Mouse (Mus musculus) thymus, adult 18-20 months (tissue): ENCODE results near the gene Sdr39u1.

Source experiments
- DNase-seq, 2 experiments: peaks; one replicate each; pipeline ENCODE4 v3.0.0; 2022; ENCODE audit warnings: mixed read lengths in 2 of 2

Gene Sdr39u1

DNA sequence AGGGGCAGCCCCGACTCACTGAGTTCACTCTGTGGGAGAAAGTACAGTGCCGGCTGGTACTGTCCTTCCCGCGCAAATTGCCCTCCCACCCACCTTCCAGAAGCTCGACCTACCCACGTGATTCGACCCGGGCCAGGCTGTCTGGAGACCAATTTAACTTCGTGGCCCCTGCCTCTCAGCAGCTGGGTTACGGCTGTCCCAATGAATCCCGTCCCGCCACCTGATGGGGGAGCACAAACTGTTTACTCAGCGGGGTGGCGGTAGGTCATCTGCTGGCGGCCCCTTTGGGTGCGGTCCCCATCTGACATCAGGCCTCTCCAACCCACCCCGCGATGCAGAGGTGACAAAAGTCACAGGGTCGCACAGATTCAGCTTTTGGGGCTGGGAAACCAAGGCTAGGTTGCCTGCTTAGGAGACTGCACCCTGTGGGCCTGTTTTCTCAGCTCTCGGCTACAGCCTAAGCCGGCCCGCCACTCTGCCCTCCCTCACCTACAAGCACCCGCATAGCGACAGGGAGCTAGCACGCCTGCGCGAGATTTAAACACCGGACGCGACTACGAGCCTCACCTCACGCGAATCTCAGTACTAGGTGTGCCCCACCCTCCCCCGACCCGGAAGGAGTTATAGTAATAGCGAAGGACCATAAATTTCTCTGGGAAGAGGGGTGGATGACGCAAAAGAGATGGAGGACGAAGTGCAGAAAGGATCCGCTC lies at the start of gene Sdr39u1:
Gene Sdr39u1, minus strand, starts transcription at position 593 of the 713 bp plus-strand sequence.
- peak; percentile 75 to 82 for DNase-seq

GRCm38 (mm10) chr14:55946269-55946969 lies 46.3 kb upstream of the Sdr39u1 start:
- DNase-seq, result no peak

DNA sequence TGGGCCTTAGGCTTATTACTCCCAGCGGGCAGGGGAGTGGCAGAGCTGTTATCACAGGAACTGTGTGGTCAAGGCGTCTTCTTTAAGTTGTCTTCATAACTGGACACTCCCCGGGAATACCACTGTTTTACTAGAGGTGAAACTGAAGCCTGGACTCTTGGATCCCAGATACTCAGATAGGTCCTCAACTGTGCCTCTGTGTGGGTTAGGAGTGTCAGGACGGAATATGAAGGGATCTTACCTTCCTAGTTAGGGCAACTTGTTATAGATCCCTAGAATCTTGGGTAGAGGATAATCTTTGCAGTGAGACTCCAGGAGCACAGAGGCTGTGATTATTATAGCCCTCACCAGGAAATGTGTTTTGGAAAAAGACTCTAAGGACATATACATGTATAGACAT lies 44.5 kb upstream of the Sdr39u1 start, which contains the start of gene Cma1:
Gene Cma1, minus strand, starts transcription at position 101 of the 400 bp plus-strand sequence.
- DNase-seq, result no peak

GRCm38 (mm10) chr14:55943601-55944000 lies 43.5 kb upstream of the Sdr39u1 start:
- no peak for DNase-seq

- DNase-seq, result no peak
Measured at GRCm38 (mm10) chr14:55940070-55940800, 40.1 kb upstream of the Sdr39u1 start.

DNA sequence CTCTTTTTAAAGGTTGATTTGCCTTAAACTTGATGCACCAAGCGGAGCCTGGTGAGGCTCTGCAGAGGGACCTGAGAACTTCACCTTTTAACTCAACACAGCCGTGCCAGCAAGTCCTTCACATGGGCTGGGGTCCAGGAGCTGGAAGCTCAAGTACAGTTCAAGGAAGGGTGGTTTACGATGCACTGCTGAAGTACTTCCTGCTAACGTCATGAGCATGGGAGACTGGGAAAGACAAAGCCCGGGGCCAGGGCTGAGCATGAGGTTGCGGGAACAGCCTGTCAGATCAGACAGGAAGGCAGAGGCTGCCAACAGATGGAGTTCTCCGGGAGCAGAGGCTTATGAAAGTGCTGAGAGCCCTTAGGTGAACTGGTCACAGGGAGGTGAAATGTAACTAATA lies 33.5 kb upstream of the Sdr39u1 start:
- no peak for DNase-seq

DNA sequence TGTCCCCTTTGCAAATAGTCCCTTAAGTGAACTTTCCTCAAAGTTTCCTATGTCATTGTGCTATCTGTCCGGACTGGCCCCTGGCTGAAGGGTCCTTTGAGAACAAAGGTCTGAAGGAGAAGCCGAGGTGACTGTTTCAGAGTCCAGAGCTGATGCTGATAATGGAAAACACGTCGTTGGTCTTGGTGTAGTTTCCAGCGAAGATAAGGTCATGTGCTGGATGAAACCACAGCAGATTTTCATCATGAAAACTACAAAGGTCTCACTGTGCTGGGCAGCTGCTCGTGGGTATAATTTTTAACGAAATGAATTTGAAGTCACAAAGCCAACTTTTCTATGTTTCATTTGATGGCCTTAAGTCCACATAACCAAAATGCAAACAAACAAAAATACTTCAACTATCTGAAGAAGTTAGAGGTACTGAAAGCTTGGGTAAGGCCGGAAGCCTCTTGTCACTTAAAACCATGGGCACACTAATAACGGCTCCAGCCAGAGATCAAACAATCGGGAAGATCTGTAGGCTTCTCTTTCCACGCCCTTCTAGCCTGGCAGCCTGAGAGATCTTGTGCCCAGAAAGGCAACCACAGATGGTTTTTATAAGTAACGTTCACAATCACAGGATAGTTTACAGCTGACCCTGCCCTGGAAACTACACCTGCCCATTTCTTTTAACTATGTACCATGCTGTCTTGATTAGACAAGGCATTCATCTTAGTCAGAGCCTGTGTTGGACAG lies 29.3 kb upstream of the Sdr39u1 start:
- no peak for DNase-seq

GRCm38 (mm10) chr14:55926847-55927246 lies 26.8 kb upstream of the Sdr39u1 start:
- no peak for DNase-seq

- DNase-seq, result no peak
Measured at GRCm38 (mm10) chr14:55922475-55923232, 22.6 kb upstream of the Sdr39u1 start.

DNA sequence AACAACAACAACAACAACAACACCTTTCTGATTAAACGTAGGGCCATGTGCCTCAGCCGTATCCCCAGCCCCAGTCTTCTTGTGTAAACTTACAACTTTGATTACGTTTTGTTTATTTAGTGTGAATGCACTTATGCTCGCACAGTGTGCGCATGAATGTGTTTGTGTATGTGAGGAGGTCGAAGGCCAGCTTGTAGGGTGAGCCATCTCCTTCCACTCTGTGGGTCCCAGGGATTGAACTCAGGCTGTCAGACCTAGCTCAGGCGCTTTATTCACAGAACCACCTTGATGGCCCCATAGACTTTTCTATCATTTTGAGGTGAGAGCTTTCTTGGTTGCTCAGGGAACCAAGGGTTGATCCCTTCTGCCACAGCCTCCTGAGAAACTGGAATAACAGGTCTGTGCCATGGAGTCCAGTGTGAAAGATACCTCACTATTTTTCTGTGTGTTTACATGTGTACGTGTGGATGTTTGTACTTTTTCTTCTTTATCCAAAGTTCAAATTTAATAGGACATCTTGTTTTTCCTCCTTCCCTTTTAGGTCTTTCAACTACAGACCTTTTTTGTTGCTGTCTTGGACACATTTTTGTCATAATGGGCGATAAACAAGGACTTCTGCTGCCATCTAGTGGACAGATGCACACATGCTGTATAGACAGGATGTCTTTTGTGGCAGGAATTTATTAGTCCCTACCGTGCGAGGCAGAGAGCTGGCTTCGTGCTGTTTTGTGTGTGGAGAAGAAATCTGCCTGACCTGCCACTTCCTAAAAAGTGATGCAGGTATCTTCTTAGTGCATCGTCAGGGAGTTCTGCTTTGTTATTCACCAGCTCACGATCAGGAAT lies 18.4 kb upstream of the Sdr39u1 start:
- DNase-seq, result peak; percentile 17 to 42

DNA sequence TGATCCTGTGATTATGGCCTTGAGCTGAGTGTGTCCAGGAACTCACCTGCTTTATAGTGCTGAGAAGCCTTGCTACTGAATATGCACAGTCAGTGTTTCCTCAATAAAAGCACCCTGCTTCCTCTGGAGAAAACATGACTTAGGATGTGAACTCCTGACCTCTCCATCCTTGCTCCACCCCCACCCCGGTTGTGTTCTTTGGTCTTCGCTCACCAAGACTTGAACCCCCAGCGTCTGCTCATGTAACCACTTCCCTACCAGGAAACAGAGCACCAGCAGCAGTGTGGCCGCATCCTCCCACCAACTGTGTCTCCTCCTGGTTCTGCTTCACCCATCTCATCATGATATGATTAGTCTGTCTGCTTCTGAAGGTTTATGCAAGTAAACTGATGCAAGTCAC lies 13.3 kb upstream of the Sdr39u1 start:
- no peak for DNase-seq

- no peak for DNase-seq
Measured at GRCm38 (mm10) chr14:55905518-55905917, 5.4 kb upstream of the Sdr39u1 start.

GRCm38 (mm10) chr14:55900414-55900755 lies 292 bp upstream of the Sdr39u1 start:
- DNase-seq, result no peak

GRCm38 (mm10) chr14:55898947-55899346 lies 1.1 kb downstream of the Sdr39u1 start:
- DNase-seq, result no peak

DNA sequence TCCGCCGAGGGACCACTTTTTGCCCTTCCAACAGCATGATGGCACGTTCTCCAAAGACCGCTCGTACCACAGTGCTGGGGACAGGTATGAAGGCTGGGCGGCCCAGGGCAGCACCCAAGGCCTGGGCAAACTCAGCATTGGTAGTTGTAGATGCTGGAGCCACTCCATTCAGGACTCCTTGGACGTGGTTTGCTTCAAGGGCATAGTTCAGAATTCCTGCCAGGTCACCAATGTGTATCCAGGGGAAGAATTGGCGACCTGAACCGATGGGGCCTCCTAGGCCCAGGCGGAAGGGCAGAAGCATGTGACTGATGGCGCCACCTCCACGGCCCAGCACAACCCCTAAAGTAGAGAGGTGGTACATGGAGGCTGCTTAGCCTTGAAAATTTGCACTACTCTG lies 2.4 kb downstream of the Sdr39u1 start:
- no peak for DNase-seq

DNA sequence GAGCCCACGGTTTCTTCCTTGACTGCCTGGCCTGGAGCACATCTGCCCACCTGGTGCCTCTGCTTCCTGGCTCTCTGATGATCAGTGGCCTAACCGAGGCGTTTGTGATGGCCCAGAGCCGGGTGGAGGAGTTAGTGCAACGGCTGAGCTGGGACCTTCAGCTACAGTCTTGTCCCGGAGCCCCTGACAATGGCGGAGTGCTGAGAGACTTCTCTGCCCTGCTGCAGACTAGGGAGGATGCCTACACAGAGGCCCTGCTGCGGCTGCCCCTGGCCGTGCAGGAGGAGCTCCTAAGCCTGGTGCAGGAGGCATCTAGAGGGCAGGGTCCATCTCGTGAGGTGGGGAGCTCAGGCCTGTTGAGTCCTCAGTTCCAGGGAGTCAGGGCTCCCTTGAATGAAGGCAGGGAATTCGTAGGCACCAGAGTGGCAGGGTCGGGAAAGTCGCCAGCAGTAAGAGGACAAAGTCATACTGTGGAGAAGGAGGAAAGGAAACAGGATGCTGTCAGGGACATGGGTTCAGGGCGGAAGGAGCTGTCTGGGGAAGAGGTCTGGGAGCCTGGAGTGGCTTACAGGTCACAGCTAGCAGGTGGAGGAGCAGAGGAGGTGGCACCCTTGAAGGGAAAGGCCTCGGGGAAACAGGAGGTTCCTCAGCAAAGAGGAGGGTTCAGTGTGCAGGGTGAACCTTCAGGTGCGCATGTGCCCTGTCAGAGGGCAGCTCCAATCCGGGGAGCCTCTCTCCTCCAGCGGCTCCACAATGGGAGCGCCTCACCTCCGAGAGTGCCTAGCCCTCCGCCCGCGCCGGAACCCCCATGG lies 13.3 kb downstream of the Sdr39u1 start:
- no peak for DNase-seq

- peak; percentile 52 to 58 for DNase-seq
Measured at GRCm38 (mm10) chr14:55885791-55886271, 14.3 kb downstream of the Sdr39u1 start.

DNA sequence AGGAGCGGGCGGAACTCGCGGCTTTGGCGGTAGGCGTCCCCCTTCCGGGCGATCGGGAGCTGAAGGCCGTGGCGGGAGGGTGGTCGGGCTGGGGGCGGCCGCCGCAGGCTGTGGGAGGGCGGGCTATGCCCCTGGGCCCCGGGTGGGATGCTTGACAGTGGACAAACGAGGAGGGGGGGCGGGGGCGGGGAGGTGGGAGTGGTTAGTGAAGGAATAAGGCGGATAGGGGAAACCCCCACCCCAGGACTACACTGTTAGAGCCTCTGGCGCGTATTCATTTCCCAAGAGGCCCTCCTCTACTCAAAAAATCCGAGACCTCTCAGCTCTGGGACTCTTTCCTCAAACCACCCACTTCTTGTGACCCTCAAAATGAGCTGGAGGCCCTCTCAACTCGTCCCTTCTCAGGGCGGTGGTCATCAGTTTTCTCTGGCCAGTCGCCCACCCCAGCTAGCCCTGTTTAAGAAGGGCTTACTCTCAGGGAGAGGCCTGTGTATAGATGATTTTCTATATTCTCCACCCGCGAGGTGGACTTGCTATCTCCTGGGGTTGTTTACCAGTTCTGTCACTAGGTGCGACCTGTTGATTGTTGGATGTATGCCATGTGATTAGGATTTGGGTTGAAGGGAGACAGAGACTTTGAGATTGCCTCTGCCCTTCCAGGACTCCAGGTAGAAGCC lies 14.8 kb downstream of the Sdr39u1 start:
- DNase-seq, result no peak

DNA sequence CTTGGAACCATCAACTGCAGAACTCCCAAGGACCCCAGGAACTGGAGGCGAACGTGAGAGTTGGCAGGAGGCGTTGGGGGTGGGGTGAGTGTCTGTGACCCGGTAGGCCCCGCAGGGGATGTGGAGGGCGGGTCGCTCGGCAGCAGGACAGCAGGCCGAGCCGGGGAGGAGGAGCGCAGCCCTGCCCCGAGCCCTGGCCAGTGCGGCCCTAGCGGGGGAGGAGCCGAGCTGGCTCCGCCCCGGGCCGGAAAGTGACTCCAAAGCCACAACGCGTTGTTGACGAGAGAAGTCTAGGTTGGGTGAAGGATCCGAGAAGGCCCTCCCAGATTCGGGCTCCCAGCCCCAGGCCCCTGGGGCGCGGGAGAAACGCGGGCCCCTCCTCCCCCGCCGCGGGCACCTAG lies 15.4 kb downstream of the Sdr39u1 start, which contains the start of gene Khnyn:
Gene Khnyn, plus strand, starts transcription at position 235 of the 401 bp plus-strand sequence.
- DNase-seq, result peak; percentile 72 to 75
